Mouse (Mus musculus): ENCODE measurements at regions not wholly inside any gene's neighbourhood (a gene's known extent, or its start where the extent isn't known, plus 50 kb on each side); places are given as distances from the start of the nearest gene placed in this dataset.

DNA sequence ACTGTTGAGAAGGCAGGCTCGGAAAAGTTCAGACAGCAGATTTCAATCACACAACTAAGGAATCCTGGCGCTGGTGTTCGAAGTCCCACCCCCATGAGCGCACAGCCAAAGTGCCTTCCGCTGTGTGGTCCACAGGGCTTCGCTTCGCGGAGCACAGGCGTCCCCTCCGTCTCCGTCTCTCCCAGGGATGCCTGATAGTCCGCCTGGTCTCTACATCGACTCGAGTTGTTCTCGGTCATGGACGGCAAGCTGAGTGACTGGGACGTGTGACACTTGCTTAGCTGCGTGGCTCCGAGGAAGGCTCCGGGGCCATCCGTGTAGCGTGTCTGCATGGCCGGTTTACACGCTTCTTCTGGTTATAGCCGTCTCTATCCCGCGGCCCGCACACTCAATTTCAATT is 224.0 kb downstream of the Gm26897 start:
- DNase-seq, result peak; percentile 81

DNA sequence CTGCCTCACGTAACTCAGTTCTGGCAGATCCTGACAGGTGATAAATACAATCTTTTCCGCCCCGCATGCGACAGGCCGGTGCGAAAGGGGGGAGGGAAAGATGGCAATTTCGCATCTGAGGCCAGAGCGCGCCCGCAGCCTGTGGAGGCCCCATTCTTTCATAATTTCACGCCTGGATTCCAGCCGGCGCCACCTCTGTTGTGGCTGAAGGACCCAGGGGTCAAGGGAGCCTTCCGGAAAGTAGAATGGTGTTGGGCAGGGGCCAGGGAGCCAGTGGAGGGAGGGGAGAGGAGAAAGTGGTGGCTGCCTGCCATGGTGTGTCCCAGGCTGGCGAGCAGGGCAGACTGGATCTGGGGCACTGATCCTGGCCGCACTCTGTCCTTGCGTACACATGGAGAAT is 224.5 kb downstream of the Gm26897 start:
- peak; percentile 93 for DNase-seq

DNA sequence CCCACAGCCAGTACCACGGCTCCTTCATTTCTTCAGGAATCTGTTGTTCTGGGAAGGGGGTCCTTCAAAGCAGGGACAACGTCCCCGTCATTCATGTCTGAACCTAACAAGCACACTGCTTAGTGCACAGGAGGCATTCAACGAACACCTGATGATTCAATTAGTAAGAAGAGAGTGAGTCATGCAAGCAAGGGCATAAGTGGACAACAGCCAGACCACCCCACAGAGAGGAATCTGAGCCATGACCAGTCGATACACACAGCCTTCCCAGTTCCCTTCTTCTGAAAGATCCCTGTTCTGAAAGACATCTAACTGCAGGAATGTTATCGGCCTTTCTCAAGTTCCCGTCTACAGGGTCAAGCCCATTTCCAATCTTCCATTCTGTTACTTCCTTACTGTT is 231.6 kb downstream of the Gm26897 start:
- DNase-seq, result peak; percentile 61

DNA sequence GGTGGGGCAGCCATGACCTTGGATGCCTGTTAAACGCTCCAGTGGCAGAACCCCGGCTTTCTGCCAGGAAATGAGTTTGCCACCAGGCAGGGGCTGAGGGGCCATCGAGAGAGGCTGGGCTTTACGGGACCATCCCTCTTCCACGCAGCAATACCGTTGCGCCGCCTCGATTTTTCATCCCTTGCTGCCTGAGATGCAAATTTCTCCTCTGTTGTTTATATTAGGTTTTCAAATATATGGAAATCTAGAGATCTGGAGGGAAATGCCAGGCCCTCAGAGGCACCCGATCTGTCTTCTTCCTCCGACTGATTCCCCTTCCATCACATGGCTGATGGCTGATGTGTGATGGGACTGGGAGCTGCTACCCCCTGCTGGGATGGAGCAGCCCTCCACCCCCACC is 234.4 kb downstream of the Gm26897 start:
- peak; percentile 87 for DNase-seq

DNA sequence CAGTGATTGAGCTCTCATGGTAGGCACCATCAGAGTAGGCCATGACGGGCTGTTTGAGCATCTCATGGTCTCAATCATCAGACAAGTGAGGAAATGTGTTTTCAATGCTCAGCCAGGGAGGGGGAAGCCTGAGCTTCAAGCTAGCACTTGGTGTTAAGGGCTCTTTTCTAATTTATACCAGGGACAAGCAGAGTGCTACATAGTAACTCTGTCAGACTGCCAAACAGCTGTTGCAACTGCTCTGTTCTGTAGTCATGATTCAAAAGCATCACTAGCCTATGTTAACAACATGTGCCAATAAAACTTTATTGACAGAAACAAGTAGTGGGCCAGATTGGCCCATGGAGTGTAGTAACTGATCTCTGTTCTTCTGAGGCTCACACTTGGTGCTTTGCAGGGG is 235.0 kb downstream of the Gm26897 start:
- peak; percentile 31 for DNase-seq

DNA sequence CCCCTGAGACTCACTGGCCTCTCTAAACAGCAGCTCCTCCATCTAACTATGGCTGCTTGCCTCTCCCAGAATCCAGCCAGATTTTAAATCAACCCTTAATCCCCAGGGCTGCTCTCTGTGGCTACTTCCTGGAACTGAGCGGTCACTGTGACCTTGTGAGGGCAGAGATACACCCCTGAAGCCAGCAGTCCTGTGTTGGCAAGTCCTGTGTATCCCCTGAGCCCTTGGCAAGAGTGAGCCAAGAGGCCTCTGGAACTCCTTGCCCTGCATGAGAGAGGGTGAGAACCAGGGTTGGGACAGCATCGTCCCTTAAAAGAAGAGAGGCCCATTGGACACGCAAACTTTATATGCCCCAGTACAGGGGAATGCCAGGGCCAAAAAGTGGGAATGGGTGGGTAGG is 237.5 kb downstream of the Gm26897 start:
- DNase-seq, result peak; percentile 94

DNA sequence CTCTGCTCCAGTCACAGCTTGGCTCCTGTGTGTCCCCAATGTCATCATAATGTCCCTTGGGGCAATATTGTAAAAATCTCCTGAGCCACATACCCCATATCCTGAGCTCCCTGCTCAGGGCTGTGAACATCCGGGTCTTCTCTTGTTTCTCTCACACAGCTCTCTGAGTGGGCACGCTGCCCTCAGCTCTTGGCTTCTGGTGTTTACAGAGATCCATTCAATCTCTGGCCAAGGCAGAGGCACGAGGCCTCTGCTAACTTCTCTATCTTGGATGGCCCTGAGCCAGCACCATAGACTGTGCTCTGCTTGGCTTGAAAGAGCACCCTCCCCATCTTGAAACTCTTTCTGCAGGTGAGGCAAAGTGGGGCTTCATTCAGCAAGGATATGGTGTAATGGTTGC is 238.2 kb downstream of the Gm26897 start:
- DNase-seq, result peak; percentile 93

DNA sequence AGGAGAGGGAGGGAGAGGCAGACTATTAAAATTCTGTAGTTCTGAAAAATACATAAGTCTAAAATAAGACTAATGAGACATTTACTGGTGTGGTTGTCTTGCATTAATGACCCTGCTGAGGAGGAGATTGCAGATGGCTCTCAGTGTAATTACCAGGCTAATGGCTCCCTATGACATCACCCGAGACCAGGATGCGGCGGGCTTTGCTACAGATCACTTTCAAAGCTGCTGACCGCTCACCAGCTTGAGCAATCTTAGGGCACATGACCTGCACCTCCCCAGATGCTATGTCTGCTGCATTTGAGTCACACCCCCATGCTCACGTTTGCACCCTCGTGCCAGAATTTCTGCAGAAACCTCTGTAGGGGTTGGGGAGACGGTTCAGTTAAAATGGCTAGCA is 242.0 kb downstream of the Gm26897 start:
- DNase-seq, result peak; percentile 58

DNA sequence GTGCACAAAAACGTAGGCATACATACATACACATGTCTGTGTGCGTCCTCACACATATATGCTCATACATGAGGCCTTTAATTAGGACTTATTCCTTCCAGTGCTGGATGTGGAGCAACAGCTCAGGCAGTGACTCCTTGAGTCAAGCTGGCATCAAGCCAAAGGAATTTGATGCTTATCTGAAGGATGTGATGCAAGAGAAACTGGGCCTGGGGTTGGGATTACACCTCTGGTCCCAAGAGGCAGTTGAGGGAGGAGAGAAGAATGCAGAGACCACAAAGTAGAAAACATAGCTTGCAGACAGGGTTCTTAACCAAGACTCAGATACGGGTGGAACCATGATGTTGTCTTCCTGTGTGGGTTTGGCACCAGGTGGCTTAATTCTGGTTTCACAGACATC is 245.9 kb downstream of the Gm26897 start:
- peak; percentile 66 for DNase-seq

DNA sequence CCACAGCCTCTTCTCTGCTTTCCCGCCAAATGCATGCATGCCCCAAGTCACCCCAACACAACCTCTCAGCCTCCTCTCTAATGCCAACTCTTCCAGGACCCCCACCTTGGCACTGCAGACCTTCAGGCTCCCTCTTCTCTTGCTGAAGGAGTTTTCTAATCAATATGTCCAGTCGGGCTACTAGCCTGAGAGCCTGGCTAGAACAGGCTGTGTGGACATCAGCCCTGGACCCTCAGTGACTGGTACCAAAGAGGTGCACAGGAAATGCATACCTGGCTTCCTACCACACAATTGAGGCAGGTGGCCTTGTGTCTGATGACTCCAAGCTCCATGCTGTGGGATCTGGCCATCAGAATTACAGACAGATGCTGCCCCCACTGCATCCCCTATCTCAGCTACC is 248.4 kb downstream of the Gm26897 start:
- peak; percentile 84 for DNase-seq

DNA sequence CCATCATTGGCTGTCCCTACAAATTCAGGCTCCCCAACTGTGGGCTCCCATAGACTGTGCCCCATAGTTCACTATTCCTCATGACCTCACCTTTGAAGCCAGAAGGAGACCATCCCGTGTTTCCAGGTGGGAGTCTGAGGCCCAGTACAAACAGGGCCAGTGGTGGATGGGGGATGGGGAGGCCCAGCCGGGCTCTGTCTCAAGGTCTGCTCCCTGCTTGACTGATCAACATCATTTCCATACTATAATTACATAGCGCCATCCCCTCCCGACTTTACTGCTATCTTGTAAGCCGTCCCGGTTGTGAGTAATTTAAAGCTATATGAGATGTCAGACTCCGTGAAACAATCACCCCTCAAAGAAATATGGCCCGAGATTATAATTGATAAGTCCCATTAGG is 252.3 kb downstream of the Gm26897 start:
- peak; percentile 70 for DNase-seq

DNA sequence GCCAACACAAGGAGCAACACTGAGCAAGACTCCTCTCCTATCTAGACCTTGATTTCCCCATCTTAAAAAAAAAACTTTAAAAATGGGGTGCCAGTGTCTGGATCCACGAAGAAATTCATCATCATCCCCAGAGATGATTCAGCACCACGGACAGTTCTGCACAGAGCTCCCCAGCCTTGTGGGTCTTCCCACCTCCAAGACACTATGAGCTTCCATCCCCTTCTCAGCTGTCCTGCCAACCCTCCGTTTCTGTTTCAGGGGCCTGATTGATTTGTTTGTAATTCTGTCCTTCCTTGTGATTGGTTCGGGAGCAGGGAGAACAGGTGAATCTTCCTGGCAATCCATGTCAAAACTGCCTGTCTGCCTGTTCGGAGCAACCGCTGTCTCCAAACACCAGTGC is 253.3 kb downstream of the Gm26897 start:
- DNase-seq, result peak; percentile 70

DNA sequence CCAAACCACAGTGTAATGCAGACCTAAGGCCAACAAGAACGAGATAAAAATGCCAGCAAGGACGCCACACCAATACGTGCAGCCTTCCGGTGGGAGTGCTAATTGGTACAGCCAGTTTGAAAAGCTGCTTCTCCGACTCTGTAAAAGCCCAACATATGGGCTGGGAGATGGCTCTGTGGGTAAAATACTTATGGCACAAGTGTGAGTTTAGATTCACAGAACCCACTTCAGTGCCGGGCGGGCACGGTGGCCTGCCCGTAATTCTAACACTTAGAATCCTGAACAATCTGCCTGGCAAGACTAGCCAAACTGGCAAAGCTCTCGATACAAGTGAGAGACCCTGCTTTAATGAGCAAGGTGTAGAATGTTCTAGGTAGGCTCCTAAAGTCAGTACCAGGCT is 258.1 kb downstream of the Gm26897 start:
- DNase-seq, result peak; percentile 70

DNA sequence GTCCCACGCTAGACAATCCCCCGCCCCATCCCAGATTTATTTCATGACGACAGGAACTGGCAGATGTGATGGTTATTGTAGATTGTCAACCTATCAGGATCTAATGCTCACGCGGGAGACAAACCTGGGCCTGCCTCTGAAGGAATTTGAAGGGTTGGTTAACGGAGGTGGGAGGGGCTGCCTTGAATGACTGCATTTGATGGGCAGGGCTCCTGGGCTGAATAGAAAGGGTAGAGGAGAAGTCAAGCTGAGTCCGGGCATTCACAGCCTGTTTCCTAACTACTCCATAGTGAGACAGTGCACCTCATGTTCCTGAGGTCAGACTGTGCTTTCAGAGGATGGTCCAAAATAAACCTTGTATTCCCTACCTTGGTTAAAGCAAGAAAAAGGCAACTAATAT is 259.1 kb downstream of the Cryba4 start:
- no peak for DNase-seq

DNA sequence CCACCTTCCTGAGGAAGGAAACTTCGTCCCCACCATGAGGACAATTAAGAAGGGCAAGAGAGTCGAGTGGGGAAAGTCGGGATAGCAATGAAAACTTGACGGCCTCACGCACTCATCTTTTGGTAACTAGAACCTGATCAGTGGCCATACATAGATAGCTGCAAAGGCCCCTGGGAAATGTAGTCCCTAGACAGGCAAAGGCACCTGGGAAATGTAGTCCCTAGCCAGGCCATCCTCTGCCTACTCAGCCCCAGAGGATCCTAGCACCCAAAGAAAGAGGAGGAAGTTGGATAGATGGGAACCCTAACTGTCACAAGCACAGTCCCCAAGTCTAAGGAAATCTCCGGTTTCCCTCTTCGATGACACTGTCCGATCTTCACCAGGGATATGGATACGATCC is 258.4 kb downstream of the Cryba4 start:
- DNase-seq, result no peak

DNA sequence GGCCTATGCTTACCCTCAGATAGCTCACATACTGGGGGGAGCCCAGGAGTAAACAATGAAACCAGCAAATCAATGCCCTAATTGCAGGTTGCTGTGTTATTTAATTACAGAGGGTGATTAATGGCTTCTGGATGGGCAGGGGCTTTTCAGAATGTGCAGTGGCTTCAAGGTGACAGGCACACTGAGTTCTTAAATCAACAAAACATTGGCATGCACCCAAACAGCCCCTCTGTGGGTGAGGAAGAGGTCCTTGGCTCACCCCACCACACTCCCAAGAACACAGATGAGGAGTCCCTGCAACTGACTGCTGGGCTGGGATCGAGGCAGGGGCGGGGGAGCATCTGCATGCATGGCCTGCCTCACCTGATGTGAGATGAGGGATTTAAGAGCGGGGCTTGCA is 255.5 kb downstream of the Cryba4 start:
- peak; percentile 58 for DNase-seq

DNA sequence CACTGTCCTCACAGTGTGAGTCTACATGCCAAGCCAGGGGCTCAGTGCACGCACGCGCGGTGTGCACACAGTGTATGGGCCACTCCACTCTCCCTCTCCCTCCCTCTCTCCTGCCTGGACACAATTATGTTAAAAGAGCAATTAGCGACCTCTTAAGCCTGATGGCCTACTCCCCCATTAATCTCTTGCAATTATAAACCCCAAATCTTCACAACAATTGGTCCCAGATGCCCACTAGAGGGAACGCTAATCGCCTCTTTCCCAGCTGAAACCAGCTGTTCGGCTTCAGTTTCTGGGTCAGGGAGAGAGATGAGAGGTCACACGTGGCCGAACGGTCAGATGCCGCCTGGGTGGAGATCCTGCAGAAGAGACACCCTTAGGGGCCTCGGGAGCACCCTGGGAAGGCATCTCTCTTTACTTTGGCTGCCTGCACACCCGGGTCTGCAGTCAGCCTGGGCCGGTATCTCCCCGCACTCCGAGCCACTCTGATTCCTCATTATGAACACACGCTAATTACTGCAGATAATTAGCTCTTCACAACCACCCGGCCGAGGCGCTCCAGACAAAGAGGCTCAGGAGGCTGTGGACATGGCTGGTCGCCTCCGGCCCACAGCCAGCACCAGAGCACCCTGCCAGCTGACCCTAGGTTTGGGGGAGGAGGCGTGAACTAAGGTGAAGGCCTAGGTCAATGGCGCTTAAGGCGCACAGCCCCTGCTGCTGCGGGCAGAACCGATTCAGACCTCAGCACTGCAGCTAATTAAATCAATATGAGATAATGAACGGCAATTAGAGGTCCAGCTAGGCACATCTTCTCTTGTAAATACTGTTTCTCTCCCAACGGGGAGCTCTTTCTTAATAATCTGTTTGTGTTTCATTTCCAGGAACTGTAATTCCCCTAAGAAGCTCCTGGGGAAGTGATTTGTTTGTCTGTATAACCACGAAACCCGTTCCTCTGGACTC is 250.3 kb downstream of the Cryba4 start:
- peak; percentile 93 for DNase-seq

DNA sequence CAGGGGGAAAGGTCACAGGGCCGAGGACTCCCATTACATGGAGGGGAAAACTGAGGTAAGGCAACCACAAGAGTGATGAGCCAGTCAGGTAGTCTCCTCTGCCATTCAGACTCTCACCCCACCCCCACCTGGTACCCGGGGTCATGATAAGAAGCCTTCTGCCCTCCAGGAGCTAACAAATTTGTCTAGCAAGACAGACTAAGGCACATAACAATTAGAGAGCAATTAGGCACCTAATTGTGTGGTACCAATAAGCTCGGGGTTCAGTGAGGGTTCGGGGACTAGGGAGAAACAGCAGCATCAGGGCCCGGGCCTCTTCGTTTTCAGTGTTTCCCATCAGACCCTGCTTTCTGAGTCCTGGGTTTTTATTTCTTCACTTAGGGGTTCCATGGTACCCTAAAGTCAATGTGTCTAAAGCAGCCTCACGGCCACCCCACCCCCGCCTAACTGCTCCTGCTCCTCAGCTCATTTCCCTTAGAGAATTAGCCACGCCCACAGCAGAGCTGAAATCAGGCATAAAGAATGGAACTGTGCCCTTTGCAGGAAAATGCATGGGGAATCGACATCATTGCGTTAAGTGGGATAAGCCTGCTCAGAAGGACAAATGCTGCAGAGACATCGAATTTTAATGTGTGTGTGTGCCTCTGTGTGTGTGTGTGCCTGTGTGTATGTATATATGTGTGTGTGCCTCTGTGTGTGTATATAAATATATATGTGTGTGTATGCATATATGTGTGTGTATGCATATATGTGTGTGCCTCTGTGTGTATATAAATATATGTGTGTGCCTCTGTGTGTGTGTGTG is 249.3 kb downstream of the Cryba4 start:
- peak; percentile 77 for DNase-seq

DNA sequence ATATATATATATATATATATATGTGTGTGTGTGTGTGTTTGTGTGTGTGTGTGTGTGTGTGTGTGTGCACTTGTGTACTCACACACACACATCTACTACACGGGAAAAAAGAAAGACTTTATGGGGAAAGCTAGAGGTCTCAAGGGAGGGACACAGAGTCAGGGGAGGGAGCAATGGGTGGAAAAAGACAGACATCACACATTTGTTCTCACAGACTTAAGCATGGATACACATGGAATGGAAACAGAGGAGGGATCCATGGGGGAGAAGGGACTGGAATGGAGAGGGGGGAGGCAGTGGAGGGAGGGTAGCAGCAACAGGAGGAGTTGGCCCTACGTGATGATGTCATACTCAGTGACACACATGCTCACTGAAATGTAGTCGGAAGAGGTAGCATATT is 248.3 kb downstream of the Cryba4 start:
- peak; percentile 61 for DNase-seq

DNA sequence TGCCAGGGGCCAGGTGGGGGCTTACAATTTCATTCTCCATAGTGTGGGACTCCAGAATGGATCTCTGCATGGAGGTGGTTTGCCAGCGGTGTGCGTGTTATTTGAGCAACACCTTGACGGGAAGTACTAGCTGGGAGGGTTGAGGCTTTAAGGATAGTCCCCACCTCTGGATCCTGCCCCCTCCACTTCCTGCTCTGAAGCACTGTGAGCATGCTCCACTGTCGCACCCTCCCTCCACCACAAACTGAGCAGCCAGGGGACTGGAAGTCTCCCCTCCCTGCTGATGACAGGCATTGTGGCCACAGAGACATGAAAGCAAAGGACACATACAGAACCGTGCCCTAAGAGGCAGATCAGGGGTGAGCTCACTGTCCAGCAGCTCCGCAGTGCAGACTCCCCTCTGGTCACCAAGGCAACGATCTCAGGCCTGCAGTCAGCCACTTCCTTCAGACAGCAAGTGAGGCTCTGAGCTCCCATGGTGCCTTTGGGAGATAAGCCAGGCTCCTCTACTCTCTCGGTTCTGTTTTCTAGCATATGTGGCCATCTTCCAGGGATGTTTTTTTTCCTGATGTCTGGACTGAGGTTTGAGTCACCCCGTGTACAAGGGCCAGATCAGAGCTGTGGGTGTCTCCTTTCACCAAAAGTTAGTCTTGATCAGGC is 239.7 kb downstream of the Cryba4 start:
- DNase-seq, result peak; percentile 97

DNA sequence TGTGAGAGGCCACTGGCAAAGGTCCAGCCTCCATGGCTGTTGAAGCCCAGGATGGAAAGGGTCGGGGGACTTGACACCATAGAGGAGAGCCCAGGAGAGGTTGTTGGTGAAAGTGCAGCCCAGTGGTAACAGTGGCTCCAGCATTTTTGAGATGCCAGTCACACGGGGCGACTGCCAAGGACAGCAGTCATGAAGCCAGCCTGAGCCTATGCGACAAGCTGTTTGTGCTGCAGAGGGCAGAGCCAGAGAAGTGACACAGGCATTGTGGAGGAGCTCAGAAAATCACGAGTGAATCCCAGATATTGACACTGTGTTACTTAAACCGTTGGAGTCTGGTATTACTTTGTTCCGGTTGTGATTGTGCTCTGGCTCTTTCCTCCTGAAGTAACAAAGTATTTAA is 233.4 kb downstream of the Cryba4 start:
- DNase-seq, result peak; percentile 98

DNA sequence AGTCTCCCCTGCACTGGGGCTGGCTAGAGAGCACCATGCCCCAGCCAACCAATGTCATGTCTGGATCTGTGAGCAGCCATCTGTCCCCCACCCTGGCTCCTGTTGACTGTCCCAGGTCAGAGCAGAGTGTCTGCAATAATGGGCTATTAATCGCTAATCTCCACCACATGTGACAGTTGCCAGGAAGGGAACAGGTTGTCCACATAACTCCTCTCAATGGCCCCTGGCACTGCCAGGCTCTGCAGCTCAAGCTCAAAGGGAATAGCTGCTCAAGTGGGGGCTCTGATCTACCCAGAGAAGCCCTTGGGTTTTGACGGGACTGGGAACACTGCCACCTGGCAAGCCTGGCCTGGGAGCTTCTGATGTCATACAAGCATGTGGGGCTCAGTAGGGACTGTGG is 231.4 kb downstream of the Cryba4 start:
- peak; percentile 99 for DNase-seq

DNA sequence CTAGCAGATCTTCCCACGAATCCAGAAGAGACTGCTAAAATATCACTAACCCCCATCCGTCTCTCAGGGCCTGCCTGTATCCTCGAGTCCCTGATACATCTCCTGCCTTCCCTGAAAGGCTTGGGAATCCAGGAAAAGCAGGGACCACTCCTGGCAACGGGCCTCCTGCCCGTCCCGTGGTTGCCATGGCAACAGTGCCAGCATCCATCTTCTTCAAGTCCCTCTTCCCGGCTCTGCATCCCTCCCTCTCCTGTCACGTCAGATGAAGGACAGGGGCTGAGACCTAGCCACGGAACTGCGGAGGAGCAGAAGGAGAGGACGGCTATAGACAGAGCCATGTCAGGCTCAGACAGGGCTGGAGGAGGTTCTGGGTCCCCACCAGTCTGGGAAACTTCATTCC is 222.4 kb downstream of the Cryba4 start:
- DNase-seq, result no peak

DNA sequence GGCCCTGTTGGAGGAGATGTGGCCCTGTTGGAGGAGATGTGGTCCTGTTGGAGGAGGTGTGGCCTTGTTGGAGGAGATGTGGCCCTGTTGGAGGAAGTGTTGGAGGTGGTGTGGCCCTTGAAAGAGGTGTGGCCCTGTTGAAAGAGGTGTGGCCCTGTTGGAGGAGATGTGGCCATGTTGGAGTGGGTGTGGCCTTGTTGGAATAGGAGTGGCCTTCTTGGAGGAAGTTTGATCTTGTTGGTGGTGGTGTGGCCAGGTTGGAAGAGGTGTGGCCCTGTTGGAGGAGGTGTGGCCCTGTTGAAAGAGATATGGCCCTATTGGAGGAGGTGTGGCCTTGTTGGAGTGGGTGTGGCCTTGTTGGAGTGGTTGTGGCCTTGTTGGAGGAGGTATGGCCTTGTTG is 220.3 kb downstream of the Cryba4 start:
- DNase-seq, result no peak

Measured in heart, adult 11 months (tissue).